Mouse (Mus musculus) retina, embryonic 14.5 days (tissue): ENCODE results near the gene Crygc.
A peak's percentile ranks its signal among the peaks of the same experiment; 100 is the strongest.
"Not testable (repeated sequence)": the region's sequence is repeated elsewhere in the genome, so short reads cannot be mapped to it uniquely, and the experiment has no call there.

Experiments used
- DNase-seq: peaks from one replicate; pipeline ENCODE4 v3.0.0-alpha.2; 2015; ENCODE audit warnings: low spot score

Crygc gene

DNA sequence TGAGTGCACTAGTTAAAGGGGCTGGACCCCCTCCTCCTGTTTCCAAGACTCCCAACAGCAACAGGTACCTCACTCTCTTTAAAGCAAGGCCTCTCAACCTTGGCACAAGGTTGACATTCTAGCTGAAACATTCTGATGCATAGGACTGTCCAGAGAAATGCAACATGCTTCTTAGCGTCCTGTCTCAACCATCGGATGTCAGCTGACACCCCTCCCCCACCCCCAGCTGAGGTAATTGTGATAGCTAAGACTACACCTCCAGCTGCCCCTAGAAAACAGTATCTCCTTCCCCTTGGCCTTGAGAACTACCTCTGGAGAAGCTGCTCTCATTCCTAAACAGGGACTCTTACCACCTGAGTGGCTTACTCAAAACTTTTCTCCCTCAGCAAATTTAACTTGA is 21.3 kb downstream of the Crygc start:
- DNase-seq = no peak

DNA sequence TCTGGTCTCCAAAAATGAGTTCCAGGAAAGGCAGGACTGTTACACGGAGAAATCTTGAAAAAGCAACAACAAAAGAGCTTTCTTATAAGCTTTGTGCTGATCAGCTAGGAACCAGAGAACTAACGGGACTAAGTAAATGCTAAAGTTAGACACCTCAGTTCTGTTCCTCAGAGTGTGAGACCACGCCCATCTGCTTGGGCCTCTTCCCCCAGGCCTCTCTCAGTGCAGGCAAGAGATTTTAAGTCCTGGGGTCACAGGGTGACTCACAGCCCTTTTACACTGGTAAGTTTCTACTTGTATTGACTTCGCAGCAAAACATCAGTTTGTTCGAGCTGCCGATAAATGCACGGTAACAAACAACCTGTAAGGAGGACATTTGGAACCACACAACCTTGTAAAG is 21.8 kb downstream of the Crygc start:
- DNase-seq = no peak

DNA sequence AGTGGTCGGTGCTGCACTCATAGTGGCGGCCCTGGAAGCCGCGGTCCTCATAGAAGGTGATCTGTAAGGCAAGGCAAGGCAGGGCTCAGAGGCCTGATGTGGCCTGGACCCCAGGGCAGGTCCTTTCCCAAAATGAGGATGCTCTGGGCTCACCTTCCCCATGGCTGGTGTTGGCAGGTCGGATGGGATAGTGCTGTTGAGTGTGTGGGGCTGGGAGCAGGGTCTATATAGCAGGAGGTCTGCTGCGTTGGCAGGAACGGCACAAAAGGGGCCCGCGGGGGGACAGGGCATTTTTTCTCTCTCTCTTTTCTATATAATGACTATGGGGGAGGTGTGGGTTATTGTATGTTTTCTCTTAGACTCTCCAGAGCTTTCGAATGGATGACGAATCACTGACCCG is 22.5 kb downstream of the Crygc start, which contains the start of gene Cryge:
Cryge (minus strand) TSS at position 198 of the 400 bp plus-strand sequence.
- DNase-seq = not testable (repeated sequence)

- no peak for DNase-seq
Observed at GRCm38 (mm10) chr1:65048781-65049180, 24.7 kb downstream of the Crygc start.

DNA sequence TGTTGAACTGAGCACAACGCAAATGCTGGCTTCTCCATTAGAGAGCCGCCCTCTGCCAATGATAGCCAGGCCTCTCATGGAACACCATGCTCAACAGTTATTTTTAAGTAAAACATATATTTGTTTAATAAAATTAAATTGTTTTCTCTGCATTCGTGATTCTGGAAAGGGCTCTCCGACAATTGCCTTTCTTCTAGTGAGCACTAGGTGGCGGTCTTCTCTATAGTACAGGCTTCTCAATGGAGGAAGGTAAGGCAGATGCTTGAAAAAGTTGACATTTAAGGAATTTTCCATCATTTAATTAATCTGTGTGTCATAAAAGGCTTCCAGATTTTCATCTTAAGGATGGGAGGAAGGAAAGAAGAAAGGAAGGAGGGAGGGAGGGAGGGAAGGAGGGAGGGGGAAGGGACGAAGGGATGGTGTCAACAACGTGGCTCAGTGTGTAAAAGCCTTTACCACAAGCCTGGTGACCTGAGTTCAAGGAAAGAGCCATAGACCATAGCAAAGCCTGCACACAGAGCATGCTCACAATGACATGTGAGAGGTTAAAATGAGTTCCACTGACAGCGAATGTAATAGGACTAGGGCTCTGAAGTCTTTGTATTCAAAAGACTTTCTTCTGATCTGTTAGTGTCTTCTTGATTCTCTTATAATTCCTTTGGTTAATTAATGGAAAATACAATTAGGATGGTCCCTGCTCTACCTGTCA is 26.9 kb downstream of the Crygc start:
- DNase-seq = peak; percentile 74

- DNase-seq = no peak
Observed at GRCm38 (mm10) chr1:65043433-65043832, 30.1 kb downstream of the Crygc start.

DNA sequence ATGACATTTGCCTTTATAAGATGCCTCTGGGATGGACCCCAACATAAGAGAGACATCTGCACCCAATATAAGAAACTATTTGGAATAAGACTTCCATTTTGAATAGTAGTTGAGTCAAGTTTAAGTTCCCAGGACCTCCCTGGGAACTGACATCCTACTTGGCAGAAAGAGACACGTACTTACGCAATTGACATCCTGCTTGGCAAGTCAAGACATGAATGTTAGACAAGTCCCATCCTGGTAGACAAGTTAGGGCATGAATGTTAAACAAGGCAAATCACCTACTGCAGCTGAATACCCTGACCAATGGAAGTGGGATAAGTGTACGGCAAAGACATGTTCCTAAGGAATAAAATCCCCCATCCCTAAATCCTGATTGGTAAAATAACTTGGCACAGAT is 31.7 kb downstream of the Crygc start:
- DNase-seq = no peak

- DNase-seq = no peak
Observed at GRCm38 (mm10) chr1:65040806-65041205, 32.7 kb downstream of the Crygc start.

GRCm38 (mm10) chr1:65039679-65040078 is 33.8 kb downstream of the Crygc start:
- no peak for DNase-seq

- DNase-seq = no peak
Observed at GRCm38 (mm10) chr1:65037542-65037941, 35.9 kb downstream of the Crygc start.

GRCm38 (mm10) chr1:65035513-65035912 is 38.0 kb downstream of the Crygc start:
- no peak for DNase-seq

- DNase-seq = no peak
Observed at GRCm38 (mm10) chr1:65032641-65033040, 40.8 kb downstream of the Crygc start, which contains the start of gene Akr1cl. Gene Akr1cl, minus strand, starts transcription at chr1:65032759.

- no peak for DNase-seq
Observed at GRCm38 (mm10) chr1:65028206-65028605, 45.3 kb downstream of the Crygc start.
